Mouse (Mus musculus) midbrain, embryonic 14.5 days (tissue): ENCODE data around the gene 1700029P11Rik. TPM values are rescaled to one million over a fixed set of nuclear protein-coding genes. Genes with fewer than 3 reads are reported as not detected.

Experiments
- ATAC-seq: fragments of 200-750 bp; cut with Nextera tagmentation; 2 replicates; pipeline ENCODE4 v1.8.0; 2017; ENCODE audit warnings: moderate number of reproducible peaks, moderate library complexity; ENCODE audit not compliant: low FRiP score, low TSS enrichment
- DNase-seq: peaks from one replicate; pipeline ENCODE4 v3.0.0-alpha.2; 2015
- H3K27ac ChIP-seq: fragments of 300-500 bp; sonication (generic); replicated peaks from 2 replicates; pipeline ENCODE4 v1.5.1; 2014; ENCODE audit warnings: mild to moderate bottlenecking, low read depth, low read length, moderate library complexity
- H3K27me3 ChIP-seq: fragments of 300-500 bp; sonication (generic); 2 replicates; pipeline ENCODE4 v1.6.1; 2014; ENCODE audit warnings: low read length, control low read depth, mixed read lengths; ENCODE audit not compliant: control insufficient read depth, insufficient read depth
- H3K36me3 ChIP-seq: fragments of 300-500 bp; sonication (generic); 2 replicates; pipeline ENCODE4 v1.6.1; 2014; ENCODE audit warnings: low read length, control low read depth; ENCODE audit not compliant: control insufficient read depth, insufficient read depth
- H3K4me1 ChIP-seq: fragments of 300-500 bp; sonication (generic); 2 replicates; pipeline ENCODE4 v1.6.1; 2014; ENCODE audit warnings: mild to moderate bottlenecking, antibody characterized with exemption, low read length, control low read depth; ENCODE audit not compliant: control insufficient read depth, insufficient read depth
- H3K4me2 ChIP-seq: fragments of 300-500 bp; sonication (generic); 2 replicates; pipeline ENCODE4 v1.6.1; 2014; ENCODE audit warnings: mild to moderate bottlenecking, low read length, moderate library complexity
- H3K4me3 ChIP-seq: fragments of 300-500 bp; sonication (generic); replicated peaks from 2 replicates; pipeline ENCODE4 v1.5.1; 2014; ENCODE audit warnings: low read depth, low read length
- H3K9ac ChIP-seq: fragments of 300-500 bp; sonication (generic); replicated peaks from 2 replicates; pipeline ENCODE4 v1.6.1; 2014; ENCODE audit warnings: mild to moderate bottlenecking, low read length, moderate library complexity
- H3K9me3 ChIP-seq: fragments of 300-500 bp; sonication (generic); 2 replicates; pipeline ENCODE4 v1.6.1; 2016; ENCODE audit warnings: low read length, control low read depth, mixed read lengths; ENCODE audit not compliant: control insufficient read depth
- WGBS: fragments of 180-500 bp; shearing (Covaris S2); extraction: QIAGEN DNeasy Blood & Tissue Kit; methylation state at CpG from one replicate; pipeline ENCODE4 v1.1.7; 2014; 5-methylcytosine and 5-hydroxymethylcytosine counted together
- polyA plus RNA-seq: library from polyadenylated mRNA; unstranded; fragments of >200 nt; fragmentation: Nextera tagmentation; extraction: Ambion mirVana; gene quantifications from 2 replicates; pipeline ENCODE4 v1.2.1, GENCODE M21; 2014

1700029P11Rik gene
- polyA plus RNA-seq, 1 experiment from 2014 or later = not detected

DNA sequence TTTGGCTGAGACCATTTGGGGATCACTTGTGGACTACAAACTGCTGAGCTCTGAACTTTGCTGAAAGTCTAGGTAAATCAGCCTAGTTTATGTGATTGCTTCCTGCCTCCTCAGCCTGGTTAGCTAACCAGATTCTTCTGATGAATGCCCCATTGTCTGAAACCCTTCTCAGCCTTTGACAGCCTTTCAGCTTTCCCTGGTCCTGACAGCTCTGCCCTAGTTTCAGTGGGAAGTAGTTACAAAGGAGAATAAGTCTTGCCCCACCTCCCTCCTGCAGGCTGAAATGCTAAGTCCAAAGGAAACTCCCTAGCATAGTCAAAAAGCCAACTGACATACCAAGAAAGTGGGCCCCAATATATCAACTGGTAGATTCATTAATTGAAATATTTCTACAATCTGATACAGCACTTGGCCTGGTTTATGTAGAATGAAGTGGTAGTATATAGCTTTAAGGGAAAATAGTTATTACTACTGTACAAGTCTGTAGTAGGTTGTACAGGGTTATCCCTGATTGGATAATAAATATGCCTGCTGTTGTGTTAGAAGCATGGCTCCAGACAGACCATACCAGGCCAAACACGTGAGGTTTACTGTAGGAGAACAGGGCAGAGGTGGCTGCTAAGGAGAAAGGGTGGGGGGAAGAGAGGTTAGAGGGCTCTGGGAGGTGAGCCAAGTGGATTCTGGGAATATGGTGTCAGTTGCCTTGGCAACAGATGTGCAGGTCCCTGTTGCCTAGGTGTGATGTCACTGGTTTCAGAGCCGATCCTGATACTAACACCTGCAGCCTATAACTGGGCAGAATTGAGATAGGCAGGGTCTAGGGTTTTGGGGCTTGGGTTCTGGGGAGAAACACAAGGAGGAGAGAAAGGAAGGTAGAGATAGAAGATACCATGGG is 5.2 kb downstream of the 1700029P11Rik start:
- Histone ChIP-seq H3K36me3 (no peaks in the 10 kb centered on the region), H3K4me1 (0 out of 2 replicates have a peak, but pooled peaks cover 10% of the 10 kb centered on the region), H3K4me3 (no peak overlapping the region), H3K9me3 (no peaks in the 10 kb centered on the region), H3K9ac (no peak overlapping the region), H3K27ac (0 out of 2 replicates have a peak overlapping the region, but pooled peaks have one; percentile 2), H3K27me3 (no peaks in the 10 kb centered on the region), H3K4me2 (no peak overlapping the region)
- ATAC-seq (no peak), DNase-seq (peak; percentile 41)
- 61% methylated on average over 2 of the region's 2 CpGs for WGBS

GRCm38 (mm10) chr15:81987646-81988045 is 7.3 kb downstream of the 1700029P11Rik start, which contains the start of gene Xrcc6:
Gene Xrcc6, plus strand, starts transcription at chr15:81987835.
- Histone ChIP-seq H3K4me1 (0 out of 2 replicates have a peak, but pooled peaks cover 10% of the 10 kb centered on the region), H3K9me3 (no peaks in the 10 kb centered on the region), H3K9ac (no peak within 1 kb of the TSS), H3K36me3 (0 out of 2 replicates have a peak, but pooled peaks cover 2% of the 10 kb centered on the region), H3K4me3 (no peak within 1 kb of the TSS), H3K27ac (no peak within 1 kb of the TSS), H3K4me2 (no peak within 1 kb of the TSS), H3K27me3 (no peaks in the 10 kb centered on the region)
- ATAC-seq (no peak), DNase-seq (no peak)
- WGBS = 85% methylated on average over 3 of the region's 3 CpGs

DNA sequence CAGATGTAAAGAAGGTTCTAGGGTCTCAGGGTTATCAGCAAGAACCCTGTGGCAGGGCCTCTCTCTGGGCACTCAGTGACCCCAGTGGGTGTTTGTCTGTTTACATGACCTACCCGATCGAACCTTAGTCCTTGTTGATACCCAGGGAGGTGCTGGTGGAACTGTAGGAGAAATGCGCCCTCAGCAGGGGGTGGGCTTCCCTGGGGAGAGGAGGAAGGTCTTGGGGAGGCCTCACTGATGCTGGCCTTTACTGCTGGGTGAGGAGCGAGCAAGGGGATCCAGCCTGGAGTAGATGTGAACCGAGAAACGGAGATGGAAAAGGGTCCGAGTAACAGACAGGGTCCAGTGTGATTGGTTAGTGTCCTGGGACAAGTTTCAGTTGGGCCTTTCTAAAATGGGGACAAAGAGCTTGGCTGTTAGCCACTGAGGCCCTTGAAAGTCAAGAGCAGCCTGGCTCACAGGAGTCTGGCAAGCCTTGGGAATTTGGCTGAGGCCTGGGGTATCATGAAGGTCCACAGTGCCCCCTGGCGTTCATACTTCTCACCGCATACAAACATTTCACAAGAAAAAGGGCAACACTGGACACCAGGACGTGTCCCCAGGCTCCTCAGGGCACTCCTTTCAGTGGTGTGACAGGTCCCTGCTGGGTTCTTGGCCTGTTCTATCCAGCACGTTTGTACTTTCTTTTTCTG is 9.2 kb downstream of the 1700029P11Rik start:
- DNase-seq (peak; percentile 94), ATAC-seq (peak; percentile 66; the same call in 1 of the 2 replicates)
- 43% methylated on average over 11 of the region's 11 CpGs for WGBS
- Histone ChIP-seq H3K9ac (no peak overlapping the region), H3K4me2 (no peak overlapping the region), H3K4me3 (no peak overlapping the region), H3K27me3 (no peaks in the 10 kb centered on the region), H3K27ac (no peak overlapping the region), H3K9me3 (no peaks in the 10 kb centered on the region), H3K4me1 (0 out of 2 replicates have a peak, but pooled peaks cover 10% of the 10 kb centered on the region), H3K36me3 (peaks cover 18% of the 10 kb centered on the region)

DNA sequence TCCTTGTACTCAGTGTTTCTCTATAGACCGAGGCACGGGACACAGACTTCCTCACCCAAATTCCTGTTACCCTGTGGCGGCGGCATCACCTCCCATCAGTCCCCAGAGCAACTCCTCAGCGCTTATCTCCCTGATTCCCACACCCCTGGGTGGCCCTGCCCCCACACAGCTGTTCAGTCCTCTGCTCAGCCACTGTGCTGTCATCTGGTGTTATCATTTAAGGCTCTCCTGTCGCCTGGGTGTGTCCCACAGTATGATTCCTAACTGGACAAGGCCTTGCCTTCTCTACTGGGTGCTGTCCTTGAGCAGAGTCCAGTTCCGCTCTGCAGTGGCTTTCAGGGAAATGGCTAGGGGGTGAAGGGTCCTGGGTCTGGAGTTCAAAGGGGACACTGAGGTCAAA is 10.2 kb downstream of the 1700029P11Rik start:
- 58% methylated on average over 7 of the region's 7 CpGs for WGBS
- Histone ChIP-seq H3K9ac (no peak overlapping the region), H3K27me3 (no peaks in the 10 kb centered on the region), H3K4me3 (no peak overlapping the region), H3K36me3 (peaks cover 29% of the 10 kb centered on the region), H3K4me1 (0 out of 2 replicates have a peak, but pooled peaks cover 3% of the 10 kb centered on the region), H3K9me3 (no peaks in the 10 kb centered on the region), H3K27ac (no peak overlapping the region), H3K4me2 (no peak overlapping the region)
- DNase-seq (no peak), ATAC-seq (no peak)

GRCm38 (mm10) chr15:81993992-81994391 is 13.7 kb downstream of the 1700029P11Rik start:
- Histone ChIP-seq H3K9ac (no peak overlapping the region), H3K27ac (no peak overlapping the region), H3K4me1 (no peaks in the 10 kb centered on the region), H3K27me3 (no peaks in the 10 kb centered on the region), H3K36me3 (peaks cover 62% of the 10 kb centered on the region), H3K4me2 (no peak overlapping the region), H3K4me3 (no peak overlapping the region), H3K9me3 (no peaks in the 10 kb centered on the region)
- 93% methylated on average over 6 of the region's 6 CpGs for WGBS
- ATAC-seq = no peak
- DNase-seq = no peak

DNA sequence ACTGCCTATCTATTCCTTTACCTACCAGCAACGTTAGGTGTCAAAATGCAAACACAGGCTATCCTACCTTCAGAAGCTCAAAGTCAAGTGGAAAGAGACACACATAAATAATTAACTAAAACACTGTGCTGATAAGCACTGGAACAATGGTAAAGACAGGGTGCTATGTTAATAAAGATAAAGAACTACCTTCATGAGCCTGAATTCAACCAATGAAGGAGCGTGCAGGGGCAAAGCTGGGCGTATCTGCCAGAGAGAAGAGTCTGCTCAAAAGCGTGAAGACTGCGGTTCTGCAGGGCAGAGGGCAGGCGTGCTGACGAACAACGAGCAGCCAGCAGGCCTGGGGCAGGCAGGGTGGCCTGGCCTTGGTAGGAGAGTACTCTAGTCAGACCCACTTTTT is 23.9 kb downstream of the 1700029P11Rik start:
- Histone ChIP-seq H3K4me2 (no peak overlapping the region), H3K27me3 (no peaks in the 10 kb centered on the region), H3K27ac (no peak overlapping the region), H3K9ac (no peak overlapping the region), H3K9me3 (no peaks in the 10 kb centered on the region), H3K36me3 (peaks cover 33% of the 10 kb centered on the region), H3K4me3 (no peak overlapping the region), H3K4me1 (no peaks in the 10 kb centered on the region)
- WGBS = 90% methylated on average over 8 of the region's 8 CpGs
- no peak for ATAC-seq
- no peak for DNase-seq

- no peak for ATAC-seq
- no peak overlapping the region for H3K4me3 ChIP-seq
- H3K36me3 ChIP-seq = no peaks in the 10 kb centered on the region
- no peak for DNase-seq
- no peak overlapping the region for H3K4me2 ChIP-seq
- no peak overlapping the region for H3K27ac ChIP-seq
- no peak overlapping the region for H3K9ac ChIP-seq
- H3K9me3 ChIP-seq = no peaks in the 10 kb centered on the region
- H3K4me1 ChIP-seq = peaks cover 15% of the 10 kb centered on the region
- no peaks in the 10 kb centered on the region for H3K27me3 ChIP-seq
- 92% methylated on average over 6 of the region's 6 CpGs for WGBS
Observed at GRCm38 (mm10) chr15:82011947-82012346, 31.6 kb downstream of the 1700029P11Rik start.

DNA sequence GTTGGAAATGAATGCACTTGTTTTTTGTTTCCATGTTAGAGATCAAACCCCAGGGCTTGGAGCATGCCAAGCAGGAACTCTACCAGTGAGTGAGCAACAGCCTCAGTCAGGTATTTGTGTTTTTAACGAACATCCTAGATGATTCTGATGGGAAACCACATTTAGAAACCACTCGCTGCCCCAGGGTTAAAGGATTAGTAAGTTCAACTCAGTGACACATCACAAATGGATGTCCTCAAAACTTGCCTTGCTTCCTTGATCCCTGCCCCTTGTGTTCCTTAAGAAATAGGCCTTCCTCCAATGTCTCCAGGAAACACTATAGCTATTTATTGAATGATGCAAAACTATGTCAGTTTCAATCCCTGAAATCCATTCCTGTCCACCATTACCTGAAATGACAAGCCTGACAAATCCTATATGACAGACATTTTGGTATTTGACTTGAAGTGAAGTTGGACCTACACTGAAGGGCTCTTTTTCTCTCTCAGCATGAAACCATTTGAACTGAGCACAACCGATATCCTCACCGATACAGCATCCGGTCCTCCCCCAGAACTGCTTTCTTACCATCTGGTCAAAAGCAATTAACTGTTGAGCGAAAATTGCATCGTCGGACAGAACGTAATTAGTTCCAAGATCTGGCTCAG is 34.5 kb downstream of the 1700029P11Rik start:
- peak overlapping the region; percentile 72; the same call in 1 of the 2 replicates for H3K27ac ChIP-seq
- H3K9ac ChIP-seq = peak overlapping the region; percentile 66
- no peak for ATAC-seq
- WGBS = 20% methylated on average over 9 of the region's 9 CpGs
- no peak for DNase-seq
- H3K4me3 ChIP-seq = peak overlapping the region; percentile 67
- H3K27me3 ChIP-seq = no peaks in the 10 kb centered on the region
- no peaks in the 10 kb centered on the region for H3K9me3 ChIP-seq
- peaks cover 17% of the 10 kb centered on the region for H3K4me1 ChIP-seq
- H3K4me2 ChIP-seq = peak overlapping the region; percentile 78
- H3K36me3 ChIP-seq = peaks cover 10% of the 10 kb centered on the region; the same call in 1 of the 2 replicates
